Mouse (Mus musculus): ENCODE results near the gene Emx1. TPM values are rescaled to one million over a fixed set of nuclear protein-coding genes. Genes with fewer than 3 reads are reported as not detected.

Gene Emx1
- total and polyA plus RNA-seq, 3 experiments = not detected

- no peak for DNase-seq (ENCODE audit: extremely low read depth)
- Histone ChIP-seq H3K27ac (ENCODE audit: insufficient read depth, low read depth) (no peak overlapping the region), H3K36me3 (replicated peaks in 1 of 2; ENCODE audit: control insufficient read depth in 1 of 2, insufficient read depth in 1 of 2, low read length in 1 of 2) (no peaks in the 10 kb centered on the region), H3K4me2 (ENCODE audit: insufficient read depth, low read depth, poor library complexity, severe bottlenecking) (no peak overlapping the region), H3K9me3 (replicated peaks; ENCODE audit: low read length) (no peaks in the 10 kb centered on the region), H3K27me3 (replicated peaks) (peaks cover 8% of the 10 kb centered on the region), H3K9ac (ENCODE audit: insufficient read depth, low read depth) (no peak overlapping the region), H3K4me1 (ENCODE audit: control insufficient read depth in 1 of 2, insufficient read depth in 2 of 2) (no peaks in the 10 kb centered on the region), H3K79me2 (replicated peaks; ENCODE audit: control insufficient read depth, extremely low read depth, insufficient read depth, poor library complexity, severe bottlenecking) (no peaks in the 10 kb centered on the region), H3K4me3 (replicated peaks in 1 of 3; ENCODE audit: low read depth in 2 of 3, low read length in 2 of 3, poor library complexity in 1 of 3) (no peak overlapping the region)
- dilution Hi-C loops (cut with MboI; ENCODE audit: extremely low pct_ligation_motif_present, extremely low pct_unique_long_range_greater_than_20kb, low sequenced_read_pairs) = no loop called here
- in situ Hi-C loops (cut with MboI; ENCODE audit: low pct_ligation_motif_present, low pct_unique_long_range_greater_than_20kb, low sequenced_read_pairs) = no loop called here
- TF ChIP-seq MAX (IDR thresholded peaks at IDR 0.05; ENCODE audit: low read length) = no peak
- no peak for TF ChIP-seq PAX5 (IDR thresholded peaks at IDR 0.05; ENCODE audit: low read length)
- no peak for TF ChIP-seq CHD1 (IDR thresholded peaks at IDR 0.05; ENCODE audit: low read depth, low read length)
- TF ChIP-seq POLR2A (IDR thresholded peaks at IDR 0.05; ENCODE audit: low read depth, low read length) = no peak
- no peak for TF ChIP-seq E2F4 (IDR thresholded peaks at IDR 0.05; ENCODE audit: insufficient replicate concordance, low read depth, low read length)
- TF ChIP-seq USF1 (IDR thresholded peaks at IDR 0.05; ENCODE audit: low read depth, low read length) = no peak
- no peak for TF ChIP-seq ZKSCAN1 (IDR thresholded peaks at IDR 0.05; ENCODE audit: borderline replicate concordance, low read depth, low read length)
- TF ChIP-seq JUN (IDR thresholded peaks at IDR 0.05; ENCODE audit: insufficient read depth, low read depth, low read length) = no peak
- no peak for TF ChIP-seq GABPA (IDR thresholded peaks at IDR 0.05; ENCODE audit: insufficient replicate concordance, low read depth, low read length)
- no peak for TF ChIP-seq UBTF (IDR thresholded peaks at IDR 0.05; ENCODE audit: low read depth, low read length)
- TF ChIP-seq ZNF384 (IDR thresholded peaks at IDR 0.05; ENCODE audit: low read depth, low read length) = no peak
- no peak for TF ChIP-seq JUND (conservative IDR thresholded peaks at IDR 0.05; ENCODE audit: low read depth, low read length)
- no peak for TF ChIP-seq CTCF (conservative IDR thresholded peaks at IDR 0.05 in 1 of 2, IDR thresholded peaks at IDR 0.05 in 1 of 2; ENCODE audit: low read depth in 2 of 2, low read length in 2 of 2)
- no peak for TF ChIP-seq USF2 (conservative IDR thresholded peaks at IDR 0.05; ENCODE audit: low read depth, low read length)
- no peak for TF ChIP-seq KAT2A (IDR thresholded peaks at IDR 0.05; ENCODE audit: insufficient replicate concordance, low read length)
- no peak for TF ChIP-seq HCFC1 (IDR thresholded peaks at IDR 0.05; ENCODE audit: low read depth, low read length)
Observed at GRCm38 (mm10) chr6:85218251-85218650, 31.0 kb downstream of the Emx1 start.

DNA sequence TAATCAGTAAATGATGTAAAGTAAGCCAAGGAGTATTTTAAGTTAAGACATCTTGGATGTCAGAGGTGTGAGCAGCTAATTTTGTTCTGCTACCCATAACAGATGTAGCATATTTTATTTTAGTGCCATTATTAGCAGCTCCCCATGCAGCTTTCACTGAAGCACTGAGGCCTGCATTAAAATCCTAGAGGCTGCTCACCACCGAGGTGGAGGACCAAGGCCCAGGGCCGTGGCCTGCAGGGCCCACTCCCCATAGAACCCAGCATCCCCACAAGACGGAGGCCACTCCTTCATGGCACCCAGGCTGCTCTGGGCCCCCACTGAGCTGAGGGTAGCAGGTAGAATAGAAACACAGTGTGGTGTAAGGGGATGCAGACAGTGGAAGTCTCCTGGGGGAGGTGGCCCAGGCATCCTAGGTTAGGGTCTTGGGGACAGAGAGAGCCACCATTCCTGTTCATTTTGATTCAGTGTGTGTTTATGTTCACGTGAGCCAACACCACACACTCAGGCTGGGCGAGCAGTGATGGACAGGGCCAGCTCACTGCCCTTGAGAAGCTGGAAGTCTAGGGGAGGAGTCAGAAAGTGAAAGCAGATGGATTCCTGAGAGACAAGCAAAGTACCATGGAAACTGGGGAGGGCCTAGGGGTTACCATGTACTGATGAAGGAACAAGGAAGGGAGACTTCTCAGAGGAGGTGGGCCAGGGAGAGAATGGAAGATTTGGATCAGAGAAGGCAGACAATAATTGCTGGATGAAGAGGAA is 31.6 kb downstream of the Emx1 start:
- dilution Hi-C loops (cut with MboI; ENCODE audit: extremely low pct_ligation_motif_present, extremely low pct_unique_long_range_greater_than_20kb, low sequenced_read_pairs) = no loop called here
- no peak for DNase-seq (ENCODE audit: extremely low read depth)
- Histone ChIP-seq H3K4me1 (ENCODE audit: control insufficient read depth in 1 of 2, insufficient read depth in 2 of 2) (peaks cover 0 to 4% of the 10 kb centered on the region in 2 experiments; a peak in 2 of 4 replicates), H3K27ac (ENCODE audit: insufficient read depth, low read depth) (no peak overlapping the region), H3K9me3 (replicated peaks; ENCODE audit: low read length) (no peaks in the 10 kb centered on the region), H3K4me2 (ENCODE audit: insufficient read depth, low read depth, poor library complexity, severe bottlenecking) (no peak overlapping the region), H3K79me2 (replicated peaks; ENCODE audit: control insufficient read depth, extremely low read depth, insufficient read depth, poor library complexity, severe bottlenecking) (no peaks in the 10 kb centered on the region), H3K4me3 (replicated peaks in 1 of 3; ENCODE audit: low read depth in 2 of 3, low read length in 2 of 3, poor library complexity in 1 of 3) (no peak overlapping the region), H3K9ac (ENCODE audit: insufficient read depth, low read depth) (no peak overlapping the region), H3K27me3 (replicated peaks) (peaks cover 5% of the 10 kb centered on the region), H3K36me3 (replicated peaks in 1 of 2; ENCODE audit: control insufficient read depth in 1 of 2, insufficient read depth in 1 of 2, low read length in 1 of 2) (no peaks in the 10 kb centered on the region)
- TF ChIP-seq TBP (conservative IDR thresholded peaks at IDR 0.05; ENCODE audit: low read depth, low read length) (no peak), MAFK (IDR thresholded peaks at IDR 0.05; ENCODE audit: insufficient replicate concordance, low read length) (no peak), POLR2A (IDR thresholded peaks at IDR 0.05; ENCODE audit: low read depth, low read length) (no peak), IRF4 (IDR thresholded peaks at IDR 0.05; ENCODE audit: low read depth, low read length) (no peak), BHLHE40 (IDR thresholded peaks at IDR 0.05; ENCODE audit: low read depth, low read length) (no peak), KAT2A (IDR thresholded peaks at IDR 0.05; ENCODE audit: insufficient replicate concordance, low read length) (no peak), CHD2 (IDR thresholded peaks at IDR 0.05; ENCODE audit: low read length) (no peak), SIN3A (IDR thresholded peaks at IDR 0.05; ENCODE audit: low read length) (no peak), ZNF384 (IDR thresholded peaks at IDR 0.05; ENCODE audit: low read depth, low read length) (no peak), USF2 (conservative IDR thresholded peaks at IDR 0.05; ENCODE audit: low read depth, low read length) (no peak), HCFC1 (IDR thresholded peaks at IDR 0.05; ENCODE audit: low read depth, low read length) (no peak), MEF2A (IDR thresholded peaks at IDR 0.05; ENCODE audit: borderline replicate concordance, low read depth, low read length) (no peak), ELF1 (IDR thresholded peaks at IDR 0.05; ENCODE audit: low read depth, low read length) (no peak), GABPA (IDR thresholded peaks at IDR 0.05; ENCODE audit: insufficient replicate concordance, low read depth, low read length) (no peak), ETS1 (conservative IDR thresholded peaks at IDR 0.05; ENCODE audit: low read depth, low read length) (no peak), NRF1 (IDR thresholded peaks at IDR 0.05; ENCODE audit: low read depth, low read length) (no peak)
- in situ Hi-C loops (cut with MboI; ENCODE audit: low pct_ligation_motif_present, low pct_unique_long_range_greater_than_20kb, low sequenced_read_pairs) = no loop called here
